Mouse (Mus musculus): ENCODE data around the gene Cldn7. TPM values are rescaled to one million over a fixed set of nuclear protein-coding genes. Genes with fewer than 3 reads are reported as not detected.
A peak's percentile ranks its signal among the peaks of the same experiment; 100 is the strongest.
"Not testable (repeated sequence)": the region's sequence is repeated elsewhere in the genome, so short reads cannot be mapped to it uniquely, and the experiment has no call there.

Cldn7 gene
- polyA plus RNA-seq (2015; fragmentation: Nextera tagmentation; extraction: Ambion mirVana): 0.38 and 0.87 TPM in 2 replicates

- Histone ChIP-seq H3K4me1 (replicated peaks) (peaks cover 20% of the 10 kb centered on the region), H3K27me3 (peaks cover 93% of the 10 kb centered on the region), H3K36me3 (peaks cover 20% of the 10 kb centered on the region), H3K4me3 (peak within 1 kb of the TSS; percentile 18), H3K4me2 (peak within 1 kb of the TSS; percentile 26; the same call in 1 of the 2 replicates), H3K27ac (no peak within 1 kb of the TSS), H3K9ac (no peak within 1 kb of the TSS), H3K9me3 (no peaks in the 10 kb centered on the region)
- 8% methylated on average over 24 of the region's 24 CpGs for WGBS
- ATAC-seq (ENCODE audit: low FRiP score): no peak
Observed at GRCm38 (mm10) chr11:69964650-69965270, at the start of gene Cldn7. Cldn7 (plus strand) TSS chr11:69964779.

DNA sequence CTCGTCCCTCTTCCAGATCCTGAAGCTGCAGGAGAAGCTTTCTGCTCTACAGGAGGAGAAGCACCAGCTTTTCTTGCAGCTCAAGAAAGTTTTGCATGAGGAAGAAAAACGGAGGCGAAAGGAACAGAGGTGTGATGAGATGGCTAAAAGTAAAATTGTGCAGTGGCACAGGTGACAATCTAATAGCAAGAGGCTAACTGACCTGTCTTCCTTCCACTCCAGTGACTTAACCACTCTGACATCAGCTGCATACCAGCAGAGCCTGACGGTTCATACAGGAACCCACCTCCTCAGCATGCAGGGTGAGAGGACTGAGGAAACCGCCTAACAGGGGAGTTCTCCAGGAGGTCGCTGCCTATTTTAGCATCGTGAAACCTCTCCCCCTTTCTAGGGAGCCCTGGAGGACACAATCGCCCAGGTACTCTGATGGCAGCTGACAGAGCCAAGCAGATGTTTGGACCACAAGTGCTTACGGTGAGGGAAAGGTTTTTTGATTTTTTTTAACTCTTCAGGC, 49.6 kb upstream of the Cldn7 start:
- peak overlapping the region; percentile 100 for H3K4me2 ChIP-seq
- WGBS: 38% methylated on average over 9 of the region's 9 CpGs
- H3K36me3 ChIP-seq: peaks cover 78% of the 10 kb centered on the region
- peaks cover 47% of the 10 kb centered on the region for H3K4me1 ChIP-seq (replicated peaks)
- peak overlapping the region; percentile 91 for H3K9ac ChIP-seq
- no peaks in the 10 kb centered on the region for H3K27me3 ChIP-seq
- ATAC-seq (ENCODE audit: low FRiP score): no peak
- no peaks in the 10 kb centered on the region for H3K9me3 ChIP-seq
- H3K27ac ChIP-seq: no peak overlapping the region
- H3K4me3 ChIP-seq: peak overlapping the region; percentile 91

DNA sequence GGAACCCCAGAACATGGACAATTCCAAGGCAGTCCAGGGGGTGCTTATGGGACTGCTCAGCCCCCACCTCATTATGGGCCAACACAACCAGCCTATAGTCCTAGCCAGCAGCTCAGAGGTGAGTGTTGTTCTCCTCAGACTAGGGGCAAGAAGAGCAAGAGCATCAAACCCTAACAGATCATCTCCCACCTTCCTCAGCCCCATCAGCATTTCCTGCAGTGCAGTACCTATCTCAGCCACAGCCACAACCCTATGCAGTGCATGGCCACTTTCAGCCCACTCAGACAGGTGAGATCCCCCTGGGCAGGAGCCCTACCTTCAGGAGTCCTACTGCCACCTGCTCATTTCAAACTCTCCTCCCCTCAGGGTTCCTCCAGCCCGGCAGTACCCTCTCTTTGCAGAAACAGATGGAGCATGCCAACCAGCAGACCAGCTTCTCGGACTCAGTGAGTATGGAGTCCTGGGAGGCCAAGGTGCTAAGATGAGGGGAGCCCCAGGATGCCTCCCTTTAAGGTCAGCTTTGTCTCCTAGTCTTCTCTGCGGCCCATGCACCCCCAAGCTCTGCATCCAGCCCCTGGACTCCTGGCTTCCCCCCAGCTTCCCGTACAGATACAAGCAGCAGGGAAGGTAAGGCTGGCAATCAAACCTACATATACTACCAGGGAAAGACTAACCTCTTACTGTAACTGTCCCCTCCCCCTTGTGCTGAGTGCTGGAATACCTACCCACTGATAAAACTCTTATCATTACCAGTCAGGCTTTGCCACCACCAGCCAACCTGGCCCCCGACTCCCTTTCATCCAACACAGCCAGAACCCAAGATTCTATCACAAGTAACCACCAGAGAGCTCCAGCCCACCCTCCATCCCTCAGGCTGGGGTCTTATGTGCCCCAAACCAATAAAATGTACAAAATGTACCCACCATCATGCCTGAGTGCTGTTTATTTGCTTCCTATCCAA, 48.6 kb upstream of the Cldn7 start:
- peaks cover 68% of the 10 kb centered on the region for H3K36me3 ChIP-seq
- no peaks in the 10 kb centered on the region for H3K9me3 ChIP-seq
- no peaks in the 10 kb centered on the region for H3K27me3 ChIP-seq
- H3K27ac ChIP-seq: no peak overlapping the region
- H3K4me2 ChIP-seq: no peak overlapping the region
- WGBS: 67% methylated on average over 5 of the region's 5 CpGs
- peaks cover 51% of the 10 kb centered on the region for H3K4me1 ChIP-seq (replicated peaks)
- ATAC-seq (ENCODE audit: low FRiP score): no peak
- H3K4me3 ChIP-seq: peak overlapping the region; percentile 4; the same call in 1 of the 2 replicates
- H3K9ac ChIP-seq: peak overlapping the region; percentile 35; the same call in 1 of the 2 replicates

GRCm38 (mm10) chr11:69916652-69917378, 47.8 kb upstream of the Cldn7 start:
- H3K9me3 ChIP-seq; H3K4me3 ChIP-seq; H3K27me3 ChIP-seq; ATAC-seq (ENCODE audit: low FRiP score); H3K27ac ChIP-seq; H3K9ac ChIP-seq; H3K4me2 ChIP-seq: not testable (repeated sequence)
- H3K4me1 ChIP-seq (replicated peaks): peaks cover 51% of the 10 kb centered on the region
- peaks cover 60% of the 10 kb centered on the region for H3K36me3 ChIP-seq
- 64% methylated on average over 7 of the region's 7 CpGs for WGBS

- Histone ChIP-seq H3K36me3 (peaks cover 53% of the 10 kb centered on the region), H3K4me1 (replicated peaks) (peaks cover 56% of the 10 kb centered on the region), H3K27me3 (no peaks in the 10 kb centered on the region), H3K9ac (no peak overlapping the region; the same call in 1 of the 2 replicates), H3K4me3 (no peak overlapping the region), H3K27ac (no peak overlapping the region), H3K9me3 (no peaks in the 10 kb centered on the region), H3K4me2 (no peak overlapping the region)
- 88% methylated on average over 8 of the region's 8 CpGs for WGBS
- ATAC-seq (ENCODE audit: low FRiP score): no peak
Observed at GRCm38 (mm10) chr11:69917379-69917948, 47.1 kb upstream of the Cldn7 start.

DNA sequence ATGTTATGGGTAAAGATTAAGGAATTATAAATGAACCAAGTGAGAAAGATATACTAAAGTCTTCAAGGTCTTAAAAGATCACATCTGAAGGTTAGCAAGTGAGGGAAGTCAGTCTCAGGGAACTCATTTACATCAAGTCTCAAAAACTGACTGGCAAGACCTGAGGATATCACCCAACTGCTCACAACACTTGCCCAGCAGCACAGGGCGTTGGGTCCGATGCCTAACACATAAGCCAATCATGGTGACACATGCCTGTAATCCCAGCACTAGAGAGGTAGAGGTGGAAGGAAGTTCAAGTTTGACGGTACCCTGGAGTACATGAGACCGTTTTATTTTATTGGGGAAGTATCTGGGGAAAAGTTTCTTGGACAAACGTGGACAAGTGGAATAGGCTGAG, 46.5 kb upstream of the Cldn7 start:
- H3K27ac ChIP-seq: no peak overlapping the region
- H3K4me2 ChIP-seq: no peak overlapping the region
- peaks cover 47% of the 10 kb centered on the region for H3K36me3 ChIP-seq
- no peaks in the 10 kb centered on the region for H3K9me3 ChIP-seq
- H3K4me1 ChIP-seq (replicated peaks): peaks cover 55% of the 10 kb centered on the region
- no peak overlapping the region for H3K9ac ChIP-seq
- 88% methylated on average over 5 of the region's 5 CpGs for WGBS
- no peaks in the 10 kb centered on the region for H3K27me3 ChIP-seq
- no peak for ATAC-seq (ENCODE audit: low FRiP score)
- no peak overlapping the region for H3K4me3 ChIP-seq

DNA sequence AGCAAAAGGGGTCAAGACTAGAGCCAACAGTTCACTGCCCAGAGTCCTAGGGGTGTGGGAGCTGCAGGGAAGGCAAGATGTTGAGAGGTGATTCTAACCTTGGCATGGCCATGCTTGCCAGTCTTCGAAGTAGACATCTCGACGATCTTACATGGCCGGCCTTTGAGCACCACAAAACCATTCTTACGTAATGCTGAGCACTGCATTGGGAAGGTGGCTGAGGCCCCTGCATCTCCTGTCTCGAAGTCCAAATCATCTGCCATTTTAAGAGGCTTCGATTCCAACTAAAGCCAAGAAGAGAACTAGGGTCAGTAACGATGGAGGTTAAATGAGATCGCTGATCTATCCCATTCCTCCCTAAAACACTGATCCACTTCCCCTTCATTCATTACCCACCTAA, 45.5 kb upstream of the Cldn7 start:
- peak overlapping the region; percentile 93 for H3K9ac ChIP-seq
- no peak overlapping the region for H3K27ac ChIP-seq
- WGBS: 87% methylated on average over 9 of the region's 9 CpGs
- H3K27me3 ChIP-seq: no peaks in the 10 kb centered on the region
- H3K4me1 ChIP-seq (replicated peaks): peaks cover 49% of the 10 kb centered on the region
- H3K4me3 ChIP-seq: peak overlapping the region; percentile 89
- H3K36me3 ChIP-seq: peaks cover 43% of the 10 kb centered on the region
- peak overlapping the region; percentile 98 for H3K4me2 ChIP-seq
- ATAC-seq (ENCODE audit: low FRiP score): no peak
- no peaks in the 10 kb centered on the region for H3K9me3 ChIP-seq

DNA sequence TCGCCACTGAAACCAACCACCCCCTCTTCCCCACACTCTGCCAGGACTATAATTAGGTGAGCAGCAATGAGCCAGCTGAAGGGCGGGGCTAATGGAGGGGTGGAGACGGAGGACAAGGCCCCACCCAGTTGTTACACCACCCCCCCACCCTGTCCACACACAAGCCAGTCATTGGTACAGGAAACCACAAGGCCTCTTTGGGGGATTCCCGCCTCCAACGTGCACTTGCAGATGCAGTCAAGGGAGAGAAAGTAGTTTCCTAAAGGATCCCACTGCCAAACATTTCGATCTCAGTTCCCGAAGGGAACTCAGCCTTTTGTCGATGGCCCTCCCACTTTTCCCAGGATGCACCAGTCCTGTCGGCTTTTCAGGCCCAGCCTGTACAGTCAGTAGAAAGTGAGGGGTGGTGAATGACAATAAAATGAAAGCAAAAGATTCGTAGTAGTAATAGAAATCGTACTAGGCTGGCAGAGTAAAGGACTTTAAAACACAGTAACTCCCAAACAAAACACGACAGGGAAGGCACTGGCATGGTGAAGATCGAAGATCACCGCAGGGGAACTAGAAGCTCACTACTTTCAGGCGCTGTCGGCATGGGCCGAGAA, 44.8 kb upstream of the Cldn7 start:
- WGBS: 1% methylated on average over 17 of the region's 17 CpGs
- H3K4me2 ChIP-seq: peak overlapping the region; percentile 98
- no peaks in the 10 kb centered on the region for H3K27me3 ChIP-seq
- H3K9ac ChIP-seq: peak overlapping the region; percentile 93
- ATAC-seq (ENCODE audit: low FRiP score): no peak
- peaks cover 43% of the 10 kb centered on the region for H3K4me1 ChIP-seq (replicated peaks)
- peak overlapping the region; percentile 89 for H3K4me3 ChIP-seq
- no peaks in the 10 kb centered on the region for H3K9me3 ChIP-seq
- H3K27ac ChIP-seq: peak overlapping the region; percentile 95
- peaks cover 42% of the 10 kb centered on the region for H3K36me3 ChIP-seq

- Histone ChIP-seq H3K9me3 (no peaks in the 10 kb centered on the region), H3K36me3 (peaks cover 35% of the 10 kb centered on the region), H3K4me3 (peak overlapping the region; percentile 89), H3K4me2 (peak overlapping the region; percentile 98), H3K4me1 (replicated peaks) (peaks cover 36% of the 10 kb centered on the region), H3K9ac (peak overlapping the region; percentile 93), H3K27ac (peak overlapping the region; percentile 95), H3K27me3 (no peaks in the 10 kb centered on the region)
- ATAC-seq (ENCODE audit: low FRiP score): peak; percentile 29
- under 1% methylated on average over 51 of the region's 65 CpGs for WGBS
Observed at GRCm38 (mm10) chr11:69920266-69921031, 44.1 kb upstream of the Cldn7 start.

DNA sequence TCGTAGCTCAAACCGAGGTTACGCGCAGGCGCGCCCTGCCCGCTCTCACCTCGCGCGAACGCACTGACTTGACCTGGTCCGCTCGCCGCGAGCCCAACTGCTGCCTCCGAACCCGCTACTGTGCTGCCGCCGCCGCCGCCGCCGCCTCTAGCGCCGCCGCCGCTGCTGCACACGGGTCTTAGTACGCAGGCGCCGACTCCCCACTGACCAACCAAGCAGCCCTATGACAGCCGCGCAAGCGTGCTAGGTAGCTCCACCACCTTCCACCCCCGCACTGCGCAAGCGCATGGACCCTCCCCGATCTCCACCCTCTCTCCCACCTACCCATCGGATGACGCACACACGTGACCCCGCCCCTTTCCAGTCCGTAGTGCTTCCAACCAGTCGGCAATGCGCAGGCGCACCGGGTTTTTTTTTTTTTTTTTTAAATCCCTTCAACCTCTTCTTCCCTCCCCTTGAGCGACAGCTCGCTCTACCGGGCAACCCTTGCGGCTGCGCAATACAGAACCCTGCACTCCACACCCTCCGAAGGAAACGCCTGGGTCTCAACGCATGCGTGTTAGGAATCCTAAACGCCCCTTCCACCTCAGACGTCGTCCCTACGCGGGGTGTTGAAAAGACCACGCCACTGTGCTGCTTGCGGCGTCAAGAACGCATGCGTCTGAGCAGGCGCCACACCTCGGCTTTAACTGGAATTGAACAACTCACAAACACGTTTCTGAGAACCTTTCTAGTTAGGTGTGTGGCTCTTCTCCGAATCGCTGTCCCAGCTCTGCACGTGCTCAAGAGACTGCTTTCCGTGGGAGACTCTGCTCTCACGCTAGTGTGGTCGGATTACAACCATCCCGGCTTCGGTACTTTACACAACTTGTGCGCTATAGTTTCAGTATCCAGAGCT, 43.2 kb upstream of the Cldn7 start, which contains the start of gene Eif5a:
TSS of gene Eif5a (minus strand) at position 845 of the 898 bp plus-strand sequence.
- Histone ChIP-seq H3K4me3 (peak within 1 kb of the TSS; percentile 89), H3K9me3 (no peaks in the 10 kb centered on the region), H3K36me3 (peaks cover 26% of the 10 kb centered on the region), H3K9ac (peak within 1 kb of the TSS; percentile 93), H3K27ac (peak within 1 kb of the TSS; percentile 95), H3K27me3 (no peaks in the 10 kb centered on the region), H3K4me2 (peak within 1 kb of the TSS; percentile 98), H3K4me1 (replicated peaks) (peaks cover 28% of the 10 kb centered on the region)
- under 1% methylated on average over 78 of the region's 78 CpGs for WGBS
- peak; percentile 97 for ATAC-seq (ENCODE audit: low FRiP score)

Data from hindbrain, embryonic 13.5 days (tissue).